Mouse (Mus musculus) mesoderm, embryonic 11.5 days (tissue): ENCODE data around the gene Cmtm1.
"Not testable (repeated sequence)": the region's sequence is repeated elsewhere in the genome, so short reads cannot be mapped to it uniquely, and the experiment has no call there.

Experiments used
- DNase-seq: peaks from one replicate; pipeline ENCODE4 v3.0.0-alpha.2; 2012; ENCODE audit warnings: low read depth, low spot score

Cmtm1 gene

DNA sequence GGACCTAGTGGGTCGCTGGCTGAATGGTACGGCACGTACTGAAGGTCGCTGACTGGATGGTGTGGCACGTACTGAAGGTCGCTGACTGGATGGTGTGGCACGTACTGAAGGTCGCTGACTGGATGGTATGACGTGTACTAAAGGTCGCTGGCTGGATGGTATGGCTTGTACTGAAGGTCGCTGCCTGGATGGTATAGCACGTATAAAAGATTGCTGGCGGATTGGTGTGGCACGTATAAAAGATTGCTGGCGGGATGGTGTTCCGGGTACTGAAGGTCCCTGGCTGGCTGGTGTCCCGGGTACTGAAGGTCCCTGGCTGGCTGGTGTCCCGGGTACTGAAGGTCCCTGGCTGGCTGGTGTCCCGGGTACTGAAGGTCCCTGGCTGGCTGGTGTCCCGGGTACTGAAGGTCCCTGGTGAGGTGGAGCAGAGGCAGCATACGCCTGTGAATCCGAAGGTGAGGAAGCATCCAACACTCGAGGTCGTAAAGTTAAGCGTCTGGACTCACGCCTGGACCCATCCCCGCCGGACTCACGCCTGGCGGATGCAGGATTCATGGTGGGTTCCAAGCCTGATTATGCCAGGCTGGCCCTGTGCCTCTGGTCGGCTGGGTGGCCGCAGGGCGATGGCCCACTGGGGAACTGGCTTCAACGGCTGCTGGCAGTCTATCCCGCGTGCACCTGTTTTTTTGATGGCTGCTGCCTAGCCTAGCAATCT lies at the start of gene Cmtm1, which contains the start of gene Gm45711:
Gene Cmtm1, minus strand, starts transcription at position 705 of the 715 bp plus-strand sequence.
Gene Gm45711, minus strand, starts transcription at position 641 of the 715 bp plus-strand sequence.
- DNase-seq: not testable (repeated sequence)

GRCm38 (mm10) chr8:104358637-104359036 lies 48.7 kb upstream of the Cmtm1 start:
- DNase-seq: no peak

- no peak for DNase-seq
Observed at GRCm38 (mm10) chr8:104354504-104354903, 44.6 kb upstream of the Cmtm1 start.

GRCm38 (mm10) chr8:104353186-104353585 lies 43.2 kb upstream of the Cmtm1 start:
- DNase-seq: no peak

DNA sequence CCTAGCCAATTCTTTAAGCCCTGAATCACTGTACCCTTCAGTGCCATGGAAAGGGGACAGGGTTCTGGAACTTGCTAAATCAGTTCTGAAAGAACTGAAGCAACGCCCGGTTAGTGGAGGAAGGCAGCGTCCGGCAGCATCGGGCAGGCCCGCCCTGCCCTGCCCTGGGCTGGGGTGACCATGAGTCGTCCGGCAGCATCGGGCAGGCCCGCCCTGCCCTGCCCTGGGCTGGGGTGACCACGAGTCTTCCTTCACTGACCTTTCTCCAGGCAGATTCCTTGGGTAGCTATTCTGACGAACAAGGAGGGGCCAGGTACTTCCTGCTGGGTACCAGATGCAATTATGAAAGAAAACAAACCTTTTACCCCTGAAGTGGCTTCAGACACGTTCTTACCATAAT lies 40.1 kb upstream of the Cmtm1 start:
- DNase-seq: no peak

DNA sequence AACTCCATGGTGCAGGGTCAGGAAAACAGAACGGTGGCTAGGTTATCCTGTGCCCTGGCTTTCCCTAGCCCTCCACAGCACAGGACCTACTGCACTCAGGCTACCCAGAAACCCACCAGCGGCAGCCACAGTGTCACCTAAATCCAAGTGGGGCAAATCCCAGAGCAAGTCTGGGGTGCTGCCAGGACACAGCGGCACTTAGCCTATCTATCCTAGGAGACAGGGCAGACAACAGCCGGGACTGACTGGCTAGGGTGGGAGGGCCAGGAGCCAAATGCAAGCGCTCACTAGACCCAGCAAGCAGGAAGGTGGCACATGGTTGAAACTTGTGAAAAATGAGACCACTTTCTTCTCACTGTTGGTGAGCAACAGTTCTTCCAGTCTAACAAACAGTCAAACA lies 39.0 kb upstream of the Cmtm1 start:
- no peak for DNase-seq

DNA sequence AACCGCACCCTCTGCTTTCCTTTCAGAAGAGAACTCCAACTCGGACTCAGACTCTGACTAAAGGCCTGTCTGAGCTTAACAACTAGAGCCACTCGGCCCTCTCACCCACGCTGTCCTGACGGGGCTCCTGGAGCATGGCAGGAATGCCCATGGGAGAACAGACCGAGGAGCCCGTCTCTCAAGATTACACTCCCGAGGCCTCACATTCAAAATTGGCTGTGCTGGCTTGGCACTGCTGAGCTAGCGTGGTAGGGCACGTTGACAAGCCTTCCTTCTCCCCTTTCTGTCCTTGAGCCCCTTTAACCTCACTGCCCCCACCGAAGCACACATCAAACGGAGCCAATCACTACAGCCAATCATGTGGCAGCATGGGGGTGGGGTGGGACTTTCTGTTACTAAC lies 36.8 kb upstream of the Cmtm1 start:
- DNase-seq: no peak

GRCm38 (mm10) chr8:104344622-104345021 lies 34.7 kb upstream of the Cmtm1 start:
- DNase-seq: no peak

DNA sequence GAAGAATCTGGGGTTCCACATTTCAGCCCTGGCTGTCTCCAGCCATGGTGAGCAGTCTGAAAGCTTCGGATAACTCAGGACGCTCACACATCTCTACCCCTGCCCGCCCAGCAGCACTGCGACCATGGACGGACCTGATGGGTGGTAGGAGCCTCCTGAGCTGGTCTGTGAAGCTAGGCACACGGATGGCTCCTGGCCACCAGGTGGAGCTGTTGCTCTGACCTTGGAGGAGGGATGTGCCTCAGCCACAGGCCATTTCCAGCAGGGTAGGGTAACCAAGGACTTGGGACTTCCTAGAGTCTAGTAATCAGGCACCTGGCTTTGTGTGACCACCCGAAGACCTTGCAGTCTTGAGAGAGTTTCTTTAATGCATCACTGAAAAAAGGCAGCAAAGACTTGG lies 34.0 kb upstream of the Cmtm1 start:
- DNase-seq: peak; percentile 90

GRCm38 (mm10) chr8:104342426-104342825 lies 32.5 kb upstream of the Cmtm1 start:
- DNase-seq: no peak

DNA sequence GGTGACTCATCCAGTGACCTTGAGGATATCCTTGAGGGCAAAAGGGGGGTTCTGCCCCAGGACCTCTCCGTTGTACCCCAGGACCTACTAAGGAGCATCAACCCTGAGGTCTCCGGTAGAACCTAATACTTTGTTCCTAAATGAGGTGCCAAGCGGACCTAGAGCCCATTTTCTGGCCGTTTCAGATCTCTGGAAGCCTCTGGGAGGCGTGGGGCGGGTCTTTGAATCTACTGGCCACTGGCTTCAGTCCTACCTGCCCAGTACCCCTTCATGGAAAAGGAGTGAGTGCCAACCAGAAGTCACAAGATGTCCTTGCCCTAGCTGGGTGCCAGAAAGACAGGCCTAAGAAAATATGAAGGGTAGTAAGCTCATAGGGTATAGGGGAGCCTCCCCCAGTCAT lies 31.7 kb upstream of the Cmtm1 start:
- DNase-seq: no peak

DNA sequence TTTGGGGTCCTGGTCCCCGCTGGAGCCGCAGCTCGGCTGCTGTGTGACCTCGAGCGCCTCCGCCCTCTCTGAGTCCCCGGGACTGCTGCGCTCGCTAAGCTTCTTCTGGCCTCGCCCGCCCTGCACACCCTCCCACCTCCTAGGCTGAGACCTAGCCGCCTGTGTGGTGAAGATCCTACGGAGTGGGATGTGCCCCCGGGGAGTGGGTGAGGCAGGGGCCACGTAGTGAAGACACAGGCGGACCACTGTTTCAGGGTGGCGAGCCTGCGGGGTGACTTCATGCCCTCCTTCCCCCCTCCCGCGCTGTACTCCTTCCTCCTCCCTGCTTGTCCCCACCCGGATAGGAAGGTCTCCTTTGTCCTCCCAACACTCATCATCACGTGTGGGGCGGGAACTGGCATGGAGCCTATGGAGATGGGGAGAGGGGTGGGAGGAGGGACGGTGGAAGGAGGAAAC lies 31.2 kb upstream of the Cmtm1 start:
- DNase-seq: peak; percentile 84

GRCm38 (mm10) chr8:104340233-104341105 lies 30.5 kb upstream of the Cmtm1 start:
- peak; percentile 84 for DNase-seq

- no peak for DNase-seq
Observed at GRCm38 (mm10) chr8:104339983-104340232, 30.0 kb upstream of the Cmtm1 start.

DNA sequence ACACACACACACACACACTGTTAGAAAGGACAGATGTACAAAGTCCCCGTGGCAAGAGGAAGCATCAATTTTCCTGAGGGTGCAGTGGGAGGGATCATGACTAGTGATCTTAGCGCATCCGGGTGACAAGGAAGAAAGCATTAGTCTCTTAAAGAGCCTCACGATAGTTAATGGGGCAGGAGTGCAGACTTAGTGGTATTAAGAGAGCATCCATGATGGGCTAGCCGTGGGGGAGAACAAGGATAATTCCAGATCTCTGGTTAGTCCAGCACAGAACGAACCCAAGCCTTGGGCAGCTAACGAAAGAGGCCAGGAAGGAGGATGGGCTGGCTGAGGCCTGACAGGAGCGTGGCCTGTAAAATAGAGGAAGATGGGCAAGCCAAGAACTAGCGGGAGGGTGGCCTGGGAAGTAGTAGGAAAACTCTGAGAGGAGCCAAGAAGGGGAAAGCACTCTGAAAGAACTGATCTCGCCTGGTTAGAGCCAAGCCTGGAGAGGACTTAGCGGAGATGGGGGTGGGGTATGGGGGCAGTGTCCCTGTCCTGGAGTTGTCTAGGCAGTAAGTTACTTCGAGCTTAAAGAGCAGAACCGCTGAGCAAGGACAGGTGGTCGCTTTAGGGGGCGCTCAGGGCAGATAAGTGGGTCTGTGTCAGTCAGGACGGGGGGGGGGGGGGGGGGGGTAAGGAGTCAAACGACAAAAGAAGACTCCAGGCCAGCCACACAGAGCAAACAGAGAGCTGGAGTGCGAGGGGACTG lies 29.5 kb upstream of the Cmtm1 start, which contains the start of gene Cmtm3:
Gene Cmtm3, plus strand, starts transcription at position 182 of the 754 bp plus-strand sequence.
- DNase-seq: no peak

DNA sequence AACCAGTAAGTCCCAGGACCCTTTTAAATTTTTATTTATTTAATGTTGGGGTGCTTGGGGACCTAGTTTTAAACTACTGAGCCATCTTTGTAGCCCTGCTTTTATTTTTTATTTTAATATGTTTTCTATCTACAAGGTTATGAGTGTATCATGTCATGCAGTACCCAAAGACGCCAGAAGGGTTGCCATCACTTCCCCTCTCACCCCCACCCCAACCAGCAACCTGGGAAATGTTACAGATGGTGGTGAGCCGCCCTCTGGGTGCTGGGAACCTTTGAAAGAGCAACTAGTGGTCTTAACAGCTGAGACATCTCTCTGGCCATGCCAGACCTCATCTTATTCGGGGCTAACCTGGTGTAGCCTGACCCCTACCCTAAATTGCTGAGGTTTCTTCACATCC lies 27.9 kb upstream of the Cmtm1 start:
- no peak for DNase-seq

GRCm38 (mm10) chr8:104336806-104337205 lies 26.9 kb upstream of the Cmtm1 start:
- DNase-seq: no peak

DNA sequence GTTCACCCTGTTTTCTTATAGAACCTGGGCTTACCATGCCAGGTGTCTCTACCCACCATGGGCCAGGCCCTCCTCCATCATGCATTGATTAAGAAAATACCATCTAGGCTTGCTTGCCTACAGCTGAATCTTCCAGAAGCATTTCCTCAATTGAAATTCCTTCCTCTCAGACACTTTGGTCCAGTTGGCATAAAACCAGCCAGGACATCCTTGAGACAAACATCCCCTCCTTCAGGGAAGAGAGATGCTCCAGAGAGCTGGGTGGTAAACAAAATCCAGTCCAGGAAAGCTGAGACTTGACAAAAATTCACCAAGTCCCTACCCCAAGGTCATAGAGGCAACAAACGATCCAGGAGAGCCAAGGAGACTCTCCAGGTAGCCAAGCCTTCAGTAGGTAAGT lies 24.3 kb upstream of the Cmtm1 start:
- no peak for DNase-seq

GRCm38 (mm10) chr8:104333786-104334185 lies 23.8 kb upstream of the Cmtm1 start:
- DNase-seq: no peak

GRCm38 (mm10) chr8:104332665-104333631 lies 23.0 kb upstream of the Cmtm1 start:
- no peak for DNase-seq

GRCm38 (mm10) chr8:104321930-104322329 lies 12.0 kb upstream of the Cmtm1 start, which contains the start of gene Cmtm2b:
Gene Cmtm2b (plus strand): TSS chr8:104322230.
- not testable (repeated sequence) for DNase-seq
